23 mouse cellular contexts compared by ENCODE assay signal in genomic region chr14:118840027-118840426, GRCm38 (mm10). TPM values are rescaled to one million over a fixed set of nuclear protein-coding genes. Genes with fewer than 3 reads are reported as not detected.
A peak's percentile ranks its signal among the peaks of the same experiment; 100 is the strongest.
DNase-seq lines count a peak whose midpoint lies in the region; ATAC-seq and TF ChIP-seq lines count a peak whose summit lies in the region.
"Had no signal": no experiment of that assay in that cellular context is flagged by ENCODE, and none has a peak within 500 bp of the region (broad histone marks: within the 10 kb centered on the region; RNA-seq: fewer than 3 reads in every experiment).

No protein-coding gene starts in this region.

- no peak overlapping the region for H3K4me3 ChIP-seq in gastrocnemius, adult 2 months
- no peak overlapping the region for H3K4me3 ChIP-seq in kidney, embryonic 16.5 days (ENCODE audit: low read length)
- H3K4me3 ChIP-seq in midbrain, embryonic 13.5 days (replicated peaks), result no peak overlapping the region
- H3K4me3 ChIP-seq in midbrain, embryonic 15.5 days, result no peak overlapping the region
- no peak overlapping the region for H3K4me3 ChIP-seq in stomach, embryonic 15.5 days (replicated peaks)
- H3K4me3 ChIP-seq: erythroblast, embryonic 14.5 days; forebrain, embryonic 12.5 days; heart, embryonic 13.5 days; hindbrain, embryonic 10.5 days; hindbrain, embryonic 15.5 days; limb, embryonic 13.5 days; lung, embryonic 15.5 days had no signal

- H3K9me3 ChIP-seq in kidney, embryonic 16.5 days (ENCODE audit: low read length), result no peaks in the 10 kb centered on the region
- no peaks in the 10 kb centered on the region for H3K9me3 ChIP-seq in midbrain, embryonic 13.5 days
- H3K9me3 ChIP-seq in midbrain, embryonic 15.5 days, result no peaks in the 10 kb centered on the region
- no peaks in the 10 kb centered on the region for H3K9me3 ChIP-seq in stomach, embryonic 15.5 days
- H3K9me3 ChIP-seq: forebrain, embryonic 12.5 days; heart, embryonic 13.5 days; hindbrain, embryonic 10.5 days; hindbrain, embryonic 15.5 days; limb, embryonic 13.5 days; lung, embryonic 15.5 days had no signal

- H3K4me2 ChIP-seq in kidney, embryonic 16.5 days (replicated peaks; ENCODE audit: low read depth, low read length), result no peak overlapping the region
- no peak overlapping the region for H3K4me2 ChIP-seq in midbrain, embryonic 13.5 days (replicated peaks)
- no peak overlapping the region for H3K4me2 ChIP-seq in midbrain, embryonic 15.5 days
- no peak overlapping the region for H3K4me2 ChIP-seq in stomach, embryonic 15.5 days
- H3K4me2 ChIP-seq: forebrain, embryonic 12.5 days; heart, embryonic 13.5 days; hindbrain, embryonic 15.5 days; limb, embryonic 13.5 days; liver, embryonic 11.5 days; lung, embryonic 15.5 days had no signal

- no peaks in the 10 kb centered on the region for H3K36me3 ChIP-seq in kidney, embryonic 16.5 days (ENCODE audit: insufficient read depth, low read length)
- H3K36me3 ChIP-seq in midbrain, embryonic 13.5 days, result no peaks in the 10 kb centered on the region
- H3K36me3 ChIP-seq in midbrain, embryonic 15.5 days (replicated peaks), result no peaks in the 10 kb centered on the region
- no peaks in the 10 kb centered on the region for H3K36me3 ChIP-seq in stomach, embryonic 15.5 days
- H3K36me3 ChIP-seq: forebrain, embryonic 12.5 days; heart, embryonic 13.5 days; hindbrain, embryonic 10.5 days; hindbrain, embryonic 15.5 days; limb, embryonic 13.5 days; lung, embryonic 15.5 days had no signal

- 90% methylated on average over 1 of the region's 1 CpGs for WGBS in kidney, embryonic 16.5 days
- 98% methylated on average over 1 of the region's 1 CpGs for WGBS in midbrain, embryonic 13.5 days
- WGBS in midbrain, embryonic 15.5 days, result 100% methylated on average over 1 of the region's 1 CpGs
- WGBS in stomach, embryonic 15.5 days, result 94% methylated on average over 1 of the region's 1 CpGs

- intact Hi-C loops in gastrocnemius, adult 2 months (cut with DNase I), result no loop called here
- intact Hi-C loops in gastrocnemius, postnatal 36 days (cut with DNase I), result no loop called here

- H3K27me3 ChIP-seq in kidney, embryonic 16.5 days (ENCODE audit: insufficient read depth, low read length), result no peaks in the 10 kb centered on the region
- H3K27me3 ChIP-seq in midbrain, embryonic 13.5 days, result peaks cover 3% of the 10 kb centered on the region; the same call in 1 of the 2 replicates
- no peaks in the 10 kb centered on the region for H3K27me3 ChIP-seq in midbrain, embryonic 15.5 days (replicated peaks)
- no peaks in the 10 kb centered on the region for H3K27me3 ChIP-seq in stomach, embryonic 15.5 days (replicated peaks)
- H3K27me3 ChIP-seq: heart, embryonic 13.5 days; hindbrain, embryonic 15.5 days; limb, embryonic 13.5 days; lung, embryonic 15.5 days had no signal

- peak overlapping the region; percentile 73; the same call in 1 of the 2 replicates for H3K27ac ChIP-seq in gastrocnemius, adult 2 months
- no peak overlapping the region for H3K27ac ChIP-seq in kidney, embryonic 16.5 days (ENCODE audit: low read length)
- no peak overlapping the region for H3K27ac ChIP-seq in midbrain, embryonic 13.5 days
- no peak overlapping the region for H3K27ac ChIP-seq in midbrain, embryonic 15.5 days
- H3K27ac ChIP-seq in stomach, embryonic 15.5 days, result peak overlapping the region; percentile 37; the same call in 1 of the 2 replicates
- H3K27ac ChIP-seq: forebrain, embryonic 12.5 days; heart, embryonic 13.5 days; hindbrain, embryonic 10.5 days; hindbrain, embryonic 15.5 days; limb, embryonic 13.5 days; lung, embryonic 15.5 days had no signal

- no peak overlapping the region for H3K9ac ChIP-seq in kidney, embryonic 16.5 days (replicated peaks; ENCODE audit: low read length)
- H3K9ac ChIP-seq in midbrain, embryonic 13.5 days (replicated peaks), result no peak overlapping the region
- no peak overlapping the region for H3K9ac ChIP-seq in midbrain, embryonic 15.5 days
- no peak overlapping the region for H3K9ac ChIP-seq in stomach, embryonic 15.5 days
- H3K9ac ChIP-seq: forebrain, embryonic 12.5 days; heart, embryonic 13.5 days; hindbrain, embryonic 15.5 days; limb, embryonic 13.5 days; lung, embryonic 15.5 days had no signal

- no peak for TF ChIP-seq CTCF in gastrocnemius, adult 2 months (IDR thresholded peaks at IDR 0.05)

- H3K4me1 ChIP-seq in kidney, embryonic 16.5 days (ENCODE audit: insufficient read depth, low read length), result peaks cover 13% of the 10 kb centered on the region
- no peaks in the 10 kb centered on the region for H3K4me1 ChIP-seq in midbrain, embryonic 13.5 days (replicated peaks)
- no peaks in the 10 kb centered on the region for H3K4me1 ChIP-seq in midbrain, embryonic 15.5 days
- peaks cover 2% of the 10 kb centered on the region; the same call in 1 of the 2 replicates for H3K4me1 ChIP-seq in stomach, embryonic 15.5 days
- H3K4me1 ChIP-seq: forebrain, embryonic 12.5 days; heart, embryonic 13.5 days; hindbrain, embryonic 15.5 days; limb, embryonic 13.5 days had no signal

- ATAC-seq in kidney, embryonic 16.5 days (ENCODE audit: low FRiP score, low TSS enrichment), result peak; percentile 29
- peak; percentile 40 for ATAC-seq in midbrain, embryonic 13.5 days
- no peak; the same call in 1 of the 2 replicates for ATAC-seq in midbrain, embryonic 15.5 days (replicated peaks)
- ATAC-seq in stomach, embryonic 15.5 days (ENCODE audit: insufficient read depth, low FRiP score, low read depth), result no peak
- ATAC-seq: CD4-positive, CD25-positive, alpha-beta regulatory T cell, adult 4 months; intestine, postnatal 0 days had no signal

- no peak for DNase-seq in gastrocnemius, adult 2 months
- no peak for DNase-seq in gastrocnemius, postnatal 36 days
- DNase-seq in kidney, postnatal 10 days, result no peak
- DNase-seq in retina, postnatal 1 day, result no peak
- DNase-seq: adrenal gland, postnatal 25 days; cerebellum, adult 11-12 months; cerebellum, adult 9-11 months; embryo, embryonic 11 days had no signal

RNA-seq across cellular contexts. Expression of gene Cldn10, which starts 52.3 kb away (rescaled TPM):
- total RNA-seq in gastrocnemius, adult 2 months (2021), result not detected
- not detected for total RNA-seq in gastrocnemius, postnatal 36 days (2021)
- polyA plus RNA-seq in kidney, embryonic 16.5 days (2015; fragmentation: Nextera tagmentation; extraction: Ambion mirVana), result 41.3 and 49.3 TPM in 2 replicates
- 0.99 and 1.0 TPM in 2 replicates for polyA plus RNA-seq in midbrain, embryonic 13.5 days (2015; fragmentation: Nextera tagmentation; extraction: Ambion mirVana)
- polyA plus RNA-seq in midbrain, embryonic 15.5 days (2015; fragmentation: Nextera tagmentation; extraction: Ambion mirVana), result 1.8 TPM in 2 replicates
- 70.1 and 90.5 TPM in 2 replicates for polyA plus RNA-seq in stomach, embryonic 15.5 days (2015; fragmentation: Nextera tagmentation; extraction: Ambion mirVana)
- total RNA-seq: gastrocnemius, adult 18-20 months had no signal
- polyA plus RNA-seq: erythroblast, embryonic 14.5 days had no signal

Comparison
In these comparisons a context has a peak if more than half of its experiments do, and no peak if none do; other contexts are left out.
1. ATAC-seq: peak in kidney, embryonic 16.5 days (single experiment) and midbrain, embryonic 13.5 days (single experiment); none in midbrain, embryonic 15.5 days (single experiment) and stomach, embryonic 15.5 days (single experiment).
2. H3K27ac ChIP-seq: peak in gastrocnemius, adult 2 months (single experiment) and stomach, embryonic 15.5 days (single experiment); none in kidney, embryonic 16.5 days (single experiment), midbrain, embryonic 13.5 days (single experiment) and midbrain, embryonic 15.5 days (single experiment).
3. RNA of gene Cldn10, which starts 52.3 kb away (polyA plus RNA-seq): 70.1 to 90.5 TPM in stomach, embryonic 15.5 days and 41.3 to 49.3 TPM in kidney, embryonic 16.5 days; 1.8 TPM in midbrain, embryonic 15.5 days and 0.99 to 1.0 TPM in midbrain, embryonic 13.5 days; every median in the first group is over 10 times any median in the second.